Mouse (Mus musculus) embryonic fibroblast, embryonic 13.5 days (primary cell): ENCODE results near the gene Rhob. TPM values are rescaled to one million over a fixed set of nuclear protein-coding genes. Genes with fewer than 3 reads are reported as not detected.

Source experiments
- H3K27ac ChIP-seq: 2 replicates; pipeline ENCODE4 v1.5.1; 2012; ENCODE audit warnings: low read length, control low read depth, inconsistent platforms; ENCODE audit not compliant: insufficient read depth
- H3K4me1 ChIP-seq: 2 replicates; pipeline ENCODE4 v1.6.1; 2011; ENCODE audit warnings: low read length; ENCODE audit not compliant: control insufficient read depth, insufficient read depth
- H3K4me3 ChIP-seq: 2 replicates; pipeline ENCODE4 v1.5.1; 2011; ENCODE audit warnings: mild to moderate bottlenecking, control low read depth, low read length; ENCODE audit not compliant: insufficient read depth
- CTCF ChIP-seq: IDR thresholded peaks from 2 replicates; pipeline ENCODE4 v1.5.1; 2011; ENCODE audit warnings: mild to moderate bottlenecking, control low read depth, low read length, moderate library complexity, borderline replicate concordance; ENCODE audit not compliant: insufficient read depth
- POLR2A ChIP-seq: IDR thresholded peaks from 2 replicates; pipeline ENCODE4 v1.6.1; 2011; ENCODE audit warnings: low read depth, mild to moderate bottlenecking, control low read depth, low read length, moderate library complexity
- polyA plus RNA-seq: library from polyadenylated mRNA; stranded (reverse); fragments of >200 nt; gene quantifications from 2 replicates; pipeline ENCODE4 v1.2.4, GENCODE M21; 2011; ENCODE audit warnings: low read depth; ENCODE audit not compliant: missing spikeins, insufficient read length

The Rhob gene
- polyA plus RNA-seq, 1 experiment, result 89.8 TPM

DNA sequence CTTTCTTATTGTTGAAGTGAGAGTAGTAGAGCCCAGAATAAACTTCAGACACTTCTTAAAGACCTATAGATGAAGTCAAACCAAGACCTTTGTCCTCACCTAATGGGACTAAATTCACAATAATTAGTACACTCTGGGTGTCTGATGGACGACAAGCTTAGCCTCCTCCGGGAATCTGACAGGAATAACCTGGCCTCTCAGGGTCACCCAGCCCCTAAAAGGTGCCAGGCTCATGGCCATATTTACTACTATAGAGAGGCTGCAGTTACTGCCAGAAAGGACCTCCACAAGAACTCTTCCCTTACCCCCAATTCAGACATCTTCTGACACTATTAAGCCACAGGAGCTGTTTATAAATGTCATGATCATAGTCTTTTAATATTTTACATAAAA, 2.5 kb downstream of the Rhob start:
- H3K4me1 ChIP-seq, result peaks cover 10% of the 10 kb centered on the region
- TF ChIP-seq CTCF (no peak), POLR2A (0 out of 2 replicates have a peak, but pooled peaks have one; percentile 3)
- no peak overlapping the region; the same call in 1 of the 2 replicates for H3K27ac ChIP-seq
- H3K4me3 ChIP-seq, result peak overlapping the region; percentile 49

DNA sequence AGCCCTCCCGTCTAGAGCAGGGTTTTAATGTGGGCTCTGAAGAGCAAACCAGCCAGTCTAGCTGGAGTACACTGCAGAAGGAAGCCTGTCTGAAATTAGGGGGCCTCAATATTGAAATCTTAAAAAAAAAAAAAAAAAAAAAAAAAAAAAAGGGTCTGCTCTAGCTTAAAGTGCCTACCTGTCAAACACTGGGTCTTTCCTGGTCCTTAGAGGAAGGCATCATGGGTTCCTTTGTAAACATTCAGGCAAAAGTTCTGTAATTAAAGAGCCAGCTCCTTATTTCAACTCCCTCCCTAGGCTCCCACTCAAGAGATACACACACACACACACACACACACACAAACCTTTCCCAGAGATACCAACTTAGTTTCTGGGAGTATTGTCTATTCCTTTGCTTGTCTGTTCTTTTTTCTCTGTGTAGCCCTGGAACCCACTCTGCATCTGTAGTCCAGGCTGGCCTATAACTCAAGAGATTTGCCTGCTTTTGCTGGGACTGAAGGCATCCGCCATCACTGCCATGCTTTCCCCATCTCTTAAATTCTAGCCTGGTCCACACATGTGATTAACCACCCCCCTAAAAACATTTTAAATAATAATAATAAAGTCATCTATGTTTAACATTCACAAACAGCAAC, 3.0 kb downstream of the Rhob start:
- Histone ChIP-seq H3K4me1 (peaks cover 10% of the 10 kb centered on the region), H3K27ac (no peak overlapping the region), H3K4me3 (no peak overlapping the region)
- TF ChIP-seq CTCF (no peak), POLR2A (peak; percentile 63)

GRCm38 (mm10) chr12:8495881-8496678, 3.7 kb downstream of the Rhob start:
- Histone ChIP-seq H3K4me3 (no peak overlapping the region), H3K27ac (peak overlapping the region; percentile 3; the same call in 1 of the 2 replicates), H3K4me1 (peaks cover 10% of the 10 kb centered on the region)
- TF ChIP-seq POLR2A (peak; percentile 18), CTCF (no peak)

DNA sequence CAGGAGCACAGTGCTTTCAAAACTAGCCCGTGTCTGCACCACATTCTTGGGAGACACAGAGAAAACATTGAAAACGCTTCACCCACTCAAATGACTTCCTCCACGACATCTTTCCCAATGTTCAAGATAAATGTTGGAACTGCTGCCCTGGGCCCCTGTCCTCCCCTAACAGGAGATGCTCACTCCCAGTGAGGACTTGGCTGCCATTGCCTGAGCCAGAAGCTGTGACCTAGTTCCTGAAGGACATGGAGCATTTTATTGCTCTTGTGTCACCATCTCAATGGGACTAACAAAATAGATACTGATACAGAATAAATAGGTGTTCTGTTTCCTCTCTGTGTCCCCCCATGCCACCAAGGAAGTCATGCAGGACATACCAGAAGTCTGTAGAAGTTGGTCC, 5.1 kb downstream of the Rhob start:
- H3K4me3 ChIP-seq, result no peak overlapping the region
- TF ChIP-seq CTCF, result no peak
- no peak for TF ChIP-seq POLR2A
- H3K4me1 ChIP-seq, result peaks cover 7% of the 10 kb centered on the region; the same call in 1 of the 2 replicates
- no peak overlapping the region for H3K27ac ChIP-seq

DNA sequence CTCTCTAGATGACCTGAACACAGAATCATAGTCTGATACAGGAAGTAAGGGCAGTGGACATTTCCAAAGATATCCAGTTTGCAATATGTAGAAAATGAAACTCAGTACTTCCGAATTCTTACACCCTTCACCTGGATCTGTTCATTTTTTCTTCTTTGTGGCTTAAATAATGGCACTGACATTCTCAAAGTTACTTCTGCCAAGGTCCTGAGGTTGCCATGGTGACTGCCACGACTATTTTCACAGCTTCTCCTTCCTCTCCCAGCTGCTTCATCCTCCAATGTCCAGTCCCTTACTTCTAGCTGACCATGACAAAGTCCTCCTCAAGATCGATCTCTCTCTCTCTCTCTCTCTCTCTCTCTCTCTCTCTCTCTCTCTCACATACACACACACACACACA, 6.4 kb downstream of the Rhob start:
- Histone ChIP-seq H3K4me1 (peaks cover 9% of the 10 kb centered on the region; the same call in 1 of the 2 replicates), H3K27ac (no peak overlapping the region), H3K4me3 (no peak overlapping the region)
- TF ChIP-seq CTCF (no peak), POLR2A (no peak)

DNA sequence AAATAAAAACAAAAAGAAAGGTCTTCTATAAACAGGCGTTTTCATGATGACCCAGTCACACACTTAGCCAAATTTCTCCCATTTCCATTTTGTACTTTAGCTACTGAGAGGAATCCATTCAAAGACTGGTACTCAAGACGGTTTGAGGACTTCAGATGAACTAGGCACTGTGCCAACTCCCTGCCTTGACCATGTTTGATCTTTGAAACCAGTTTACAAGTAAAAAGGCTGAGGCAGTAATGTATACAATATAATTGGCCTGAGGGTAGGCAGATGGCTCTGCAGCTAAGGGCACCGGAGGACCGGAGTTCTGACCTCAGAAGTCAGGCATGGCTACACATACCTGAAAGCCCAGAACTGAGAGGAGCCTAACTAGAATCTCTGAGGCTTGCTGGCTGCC, 10.7 kb downstream of the Rhob start:
- H3K4me1 ChIP-seq, result peaks cover 3% of the 10 kb centered on the region; the same call in 1 of the 2 replicates
- no peak overlapping the region for H3K27ac ChIP-seq
- TF ChIP-seq CTCF (no peak), POLR2A (no peak)
- H3K4me3 ChIP-seq, result no peak overlapping the region

- peaks cover 3% of the 10 kb centered on the region; the same call in 1 of the 2 replicates for H3K4me1 ChIP-seq
- no peak overlapping the region for H3K27ac ChIP-seq
- TF ChIP-seq POLR2A, result no peak
- no peak for TF ChIP-seq CTCF
- H3K4me3 ChIP-seq, result no peak overlapping the region
Observed at GRCm38 (mm10) chr12:8488652-8488980, 11.2 kb downstream of the Rhob start.

DNA sequence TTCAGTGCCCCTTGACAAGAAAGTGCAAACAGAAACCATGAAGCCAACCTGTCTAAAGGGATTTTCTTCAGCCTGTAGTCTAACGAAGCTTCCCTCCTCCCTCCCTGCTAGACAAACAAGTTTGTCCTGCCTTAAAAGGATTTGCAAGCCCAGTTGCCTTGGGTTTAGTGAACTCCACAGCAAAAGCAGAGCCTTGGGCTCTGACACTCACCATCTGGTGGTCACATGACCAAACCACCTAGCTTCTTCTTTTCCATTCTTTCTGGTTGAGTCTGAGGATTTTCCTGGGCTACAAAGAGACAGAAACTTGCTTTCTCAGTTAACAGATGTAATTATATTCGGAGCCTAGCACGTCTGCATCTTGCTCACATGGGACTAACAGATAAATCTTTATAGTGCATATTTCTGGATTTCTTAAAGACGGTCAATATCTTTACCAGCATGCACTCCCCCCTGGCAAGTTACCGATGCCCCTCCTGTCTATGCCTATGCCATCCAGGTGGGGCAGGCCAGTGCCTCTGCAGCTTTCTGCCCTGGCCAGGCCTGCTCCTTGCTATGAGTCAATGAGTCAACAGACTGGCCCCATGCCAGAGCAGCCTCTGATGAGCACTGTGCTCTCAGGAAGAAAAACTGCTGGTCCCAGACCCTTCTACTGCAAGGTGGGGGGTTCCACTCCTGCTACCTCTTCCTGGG, 11.7 kb downstream of the Rhob start:
- Histone ChIP-seq H3K4me1 (peaks cover 3% of the 10 kb centered on the region; the same call in 1 of the 2 replicates), H3K4me3 (no peak overlapping the region), H3K27ac (no peak overlapping the region)
- TF ChIP-seq POLR2A (no peak), CTCF (no peak)

DNA sequence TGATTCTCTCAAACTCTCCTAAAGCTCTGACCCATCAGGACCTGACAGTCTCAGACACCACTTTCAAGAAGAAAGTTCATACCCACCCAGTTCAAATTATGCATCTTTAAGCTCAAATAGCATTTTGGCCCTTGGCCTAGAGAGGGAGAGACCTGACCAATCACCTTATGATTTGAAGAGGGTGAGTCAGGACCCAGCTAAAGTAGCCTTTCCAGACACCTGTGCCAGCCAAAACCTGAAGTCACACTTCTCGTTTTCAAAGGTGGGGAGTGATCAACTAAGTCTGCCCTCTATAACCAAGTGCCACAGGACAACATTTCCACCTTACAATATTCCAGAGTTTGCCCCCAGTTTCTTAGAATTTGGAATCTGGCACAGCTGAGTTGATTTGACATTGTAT, 12.5 kb downstream of the Rhob start:
- no peak for TF ChIP-seq POLR2A
- no peak for TF ChIP-seq CTCF
- no peak overlapping the region for H3K27ac ChIP-seq
- no peak overlapping the region for H3K4me3 ChIP-seq

GRCm38 (mm10) chr12:8485247-8485646, 14.6 kb downstream of the Rhob start:
- Histone ChIP-seq H3K27ac (no peak overlapping the region), H3K4me1 (peaks cover 3% of the 10 kb centered on the region; the same call in 1 of the 2 replicates), H3K4me3 (no peak overlapping the region)
- TF ChIP-seq CTCF (no peak), POLR2A (no peak)

More for the DNA sequence above, 12.5 kb downstream of the Rhob start:
- peaks cover 3% of the 10 kb centered on the region; the same call in 1 of the 2 replicates for H3K4me1 ChIP-seq
